17 mouse cellular contexts compared by ENCODE assay signal in genomic region chr15:27859115-27859514, GRCm38 (mm10).
A peak's percentile ranks its signal among the peaks of the same experiment; 100 is the strongest.
DNase-seq lines count a peak whose midpoint lies in the region; ATAC-seq and TF ChIP-seq lines count a peak whose summit lies in the region.
"Had no signal": no experiment of that assay in that cellular context is flagged by ENCODE, and none has a peak within 500 bp of the region (broad histone marks: within the 10 kb centered on the region; RNA-seq: fewer than 3 reads in every experiment).

No protein-coding gene starts in this region.

- 0 out of 2 replicates have a peak overlapping the region, but pooled peaks have one; percentile 22 for H3K27ac ChIP-seq in heart, embryonic 11.5 days (ENCODE audit: low read depth, low read length)
- H3K27ac ChIP-seq in kidney, postnatal 0 days = no peak overlapping the region
- H3K27ac ChIP-seq in thymus, adult 2 months (ENCODE audit: control insufficient read depth, insufficient read depth, low read length) = no peak overlapping the region
- H3K27ac ChIP-seq: embryonic facial prominence, embryonic 12.5 days; forebrain, embryonic 15.5 days; limb, embryonic 13.5 days; liver, embryonic 15.5 days; midbrain, embryonic 12.5 days had no signal

- no peak for TF ChIP-seq CTCF in kidney, postnatal 0 days (IDR thresholded peaks at IDR 0.05; ENCODE audit: low read depth)
- TF ChIP-seq CTCF in thymus, adult 2 months (IDR thresholded peaks at IDR 0.05; ENCODE audit: borderline replicate concordance, control insufficient read depth, extremely low read depth, insufficient read depth, low read length, poor library complexity) = no peak

- TF ChIP-seq POLR2A in thymus, adult 2 months (IDR thresholded peaks at IDR 0.05; ENCODE audit: control insufficient read depth, extremely low read depth, insufficient read depth, low read length, poor library complexity) = no peak

- peaks cover 5% of the 10 kb centered on the region for H3K36me3 ChIP-seq in heart, embryonic 11.5 days (ENCODE audit: control insufficient read depth, insufficient read depth, low read length)
- peaks cover 21% of the 10 kb centered on the region for H3K36me3 ChIP-seq in kidney, postnatal 0 days (ENCODE audit: insufficient read depth, low read length)
- H3K36me3 ChIP-seq in thymus, adult 2 months (ENCODE audit: control insufficient read depth, insufficient read depth, low read length) = no peaks in the 10 kb centered on the region

- no peaks in the 10 kb centered on the region for H3K9me3 ChIP-seq in heart, embryonic 11.5 days (replicated peaks; ENCODE audit: control insufficient read depth, low read length)
- no peaks in the 10 kb centered on the region for H3K9me3 ChIP-seq in kidney, postnatal 0 days (replicated peaks; ENCODE audit: low read length)
- H3K9me3 ChIP-seq: embryonic facial prominence, embryonic 12.5 days; forebrain, embryonic 15.5 days; limb, embryonic 13.5 days; liver, embryonic 15.5 days; midbrain, embryonic 12.5 days had no signal

- H3K4me3 ChIP-seq in heart, embryonic 11.5 days (ENCODE audit: low read depth, low read length) = no peak overlapping the region
- H3K4me3 ChIP-seq in kidney, postnatal 0 days (replicated peaks; ENCODE audit: low read depth, low read length) = no peak overlapping the region
- no peak overlapping the region for H3K4me3 ChIP-seq in thymus, adult 2 months (ENCODE audit: control insufficient read depth, insufficient read depth, low read length)
- H3K4me3 ChIP-seq: embryonic facial prominence, embryonic 12.5 days; forebrain, embryonic 15.5 days; limb, embryonic 13.5 days; liver, embryonic 15.5 days; midbrain, embryonic 12.5 days had no signal

- no peaks in the 10 kb centered on the region for H3K27me3 ChIP-seq in heart, embryonic 11.5 days (ENCODE audit: control insufficient read depth, insufficient read depth, low read length)
- H3K27me3 ChIP-seq in kidney, postnatal 0 days (ENCODE audit: insufficient read depth, low read length) = no peaks in the 10 kb centered on the region
- H3K27me3 ChIP-seq in thymus, adult 2 months (ENCODE audit: control insufficient read depth, insufficient read depth, low read length) = no peaks in the 10 kb centered on the region; the same call in 1 of the 2 replicates
- H3K27me3 ChIP-seq: embryonic facial prominence, embryonic 12.5 days; forebrain, embryonic 15.5 days; limb, embryonic 13.5 days; liver, embryonic 15.5 days; midbrain, embryonic 12.5 days had no signal

- H3K4me1 ChIP-seq in heart, embryonic 11.5 days (ENCODE audit: control insufficient read depth, insufficient read depth, low read length) = peaks cover 40% of the 10 kb centered on the region
- no peaks in the 10 kb centered on the region for H3K4me1 ChIP-seq in kidney, postnatal 0 days (replicated peaks; ENCODE audit: insufficient read depth, low read length)
- peaks cover 21% of the 10 kb centered on the region for H3K4me1 ChIP-seq in thymus, adult 2 months (replicated peaks; ENCODE audit: control insufficient read depth, insufficient read depth, low read length)
- H3K4me1 ChIP-seq: embryonic facial prominence, embryonic 12.5 days; limb, embryonic 13.5 days; midbrain, embryonic 12.5 days had no signal

- ATAC-seq in heart, embryonic 11.5 days (replicated peaks; ENCODE audit: insufficient number of reproducible peaks, low FRiP score, low TSS enrichment) = no peak
- no peak for ATAC-seq in kidney, postnatal 0 days (replicated peaks; ENCODE audit: low FRiP score, low read depth)
- ATAC-seq: forebrain, embryonic 15.5 days; hindbrain, embryonic 16.5 days had no signal

- no peak for DNase-seq in heart, adult 9 months (ENCODE audit: low spot score in 2 of 2)
- DNase-seq in kidney, postnatal 0 days (ENCODE audit: low spot score) = peak; percentile 40
- DNase-seq in kidney, adult 18-20 months = no peak
- peak; percentile 36 for DNase-seq in thymus, postnatal 0 days (ENCODE audit: low spot score)
- no peak for DNase-seq in thymus, adult 2 months
- no peak for DNase-seq in frontal cortex, adult 2 months (ENCODE audit: extremely low spot score in 1 of 2, low spot score in 1 of 2)
- DNase-seq in right cerebral cortex, adult 2 months (ENCODE audit: low spot score in 2 of 2) = no peak
- DNase-seq: cerebellum, adult 8-10 months; layer of hippocampus, adult 9-11 months; right cerebral cortex, postnatal 25 days had no signal

- no peak overlapping the region for H3K4me2 ChIP-seq in heart, embryonic 11.5 days
- no peak overlapping the region for H3K4me2 ChIP-seq in kidney, postnatal 0 days (ENCODE audit: low read length)
- H3K4me2 ChIP-seq: embryonic facial prominence, embryonic 12.5 days; forebrain, embryonic 15.5 days; limb, embryonic 13.5 days; liver, embryonic 15.5 days; midbrain, embryonic 12.5 days had no signal

- H3K9ac ChIP-seq in heart, embryonic 11.5 days (ENCODE audit: low read depth, low read length) = no peak overlapping the region
- no peak overlapping the region for H3K9ac ChIP-seq in kidney, postnatal 0 days (ENCODE audit: low read depth, low read length)
- H3K9ac ChIP-seq: embryonic facial prominence, embryonic 12.5 days; forebrain, embryonic 15.5 days; limb, embryonic 13.5 days; liver, embryonic 15.5 days; midbrain, embryonic 12.5 days had no signal

- 29% methylated on average over 6 of the region's 6 CpGs for WGBS in heart, embryonic 11.5 days (ENCODE audit: insufficient replicate concordance)
- WGBS in kidney, postnatal 0 days = 64% methylated on average over 6 of the region's 6 CpGs
- 35% methylated on average over 6 of the region's 6 CpGs for WGBS in thymus, adult 2 months

Comparison
In these comparisons a context has a peak if more than half of its experiments do, and no peak if none do; other contexts are left out.
1. DNase-seq: peak in kidney, postnatal 0 days (single experiment) and thymus, postnatal 0 days (single experiment); none in heart, adult 9 months (0 of 2), kidney, adult 18-20 months (single experiment), thymus, adult 2 months (single experiment), frontal cortex, adult 2 months (0 of 2) and right cerebral cortex, adult 2 months (0 of 2).